Comparison of ENCODE assay signal across 13 mouse cellular contexts in genomic region chr2:117418121-117418615, GRCm38 (mm10).
"Had no signal": no experiment of that assay in that cellular context is flagged by ENCODE, and none has a peak within 500 bp of the region (broad histone marks: within the 10 kb centered on the region; RNA-seq: fewer than 3 reads in every experiment).

No protein-coding gene starts in this region.

- DNase-seq: kidney, adult 2 months; kidney, postnatal 25 days; liver; liver, embryonic 13.5 days; liver, postnatal 0 days; lung, postnatal 14 days; right cerebral cortex, postnatal 14 days had no signal

- H3K27ac ChIP-seq: kidney, embryonic 15.5 days; limb, embryonic 12.5 days; liver, embryonic 13.5 days; lung, embryonic 15.5 days; macrophage; midbrain, embryonic 12.5 days had no signal

- H3K4me3 ChIP-seq: kidney, embryonic 15.5 days; limb, embryonic 12.5 days; liver, embryonic 13.5 days; lung, embryonic 15.5 days; midbrain, embryonic 12.5 days had no signal

- ATAC-seq: liver, postnatal 0 days; midbrain, embryonic 16.5 days had no signal
